Mouse (Mus musculus): Measurements from ENCODE around the gene Gale.
"Not testable (repeated sequence)": the region's sequence is repeated elsewhere in the genome, so short reads cannot be mapped to it uniquely, and the experiment has no call there.

The Gale gene

GRCm38 (mm10) chr4:135971805-135972555 lies 8.5 kb downstream of the Gale start:
- DNase-seq, result peak; percentile 61

- DNase-seq, result peak; percentile 90
Measured at GRCm38 (mm10) chr4:135972556-135972906, 9.0 kb downstream of the Gale start, which contains the start of gene Lypla2. Gene Lypla2 (minus strand): TSS chr4:135972626.

- peak; percentile 42 for DNase-seq
Measured at GRCm38 (mm10) chr4:135972911-135973811, 9.6 kb downstream of the Gale start.

GRCm38 (mm10) chr4:135976146-135976545 lies 12.6 kb downstream of the Gale start:
- DNase-seq, result peak; percentile 42

- DNase-seq, result not testable (repeated sequence)
Measured at GRCm38 (mm10) chr4:135980223-135980622, 16.7 kb downstream of the Gale start.

- DNase-seq, result peak; percentile 42
Measured at GRCm38 (mm10) chr4:135981524-135982063, 18.1 kb downstream of the Gale start.

GRCm38 (mm10) chr4:135984556-135984955 lies 21.0 kb downstream of the Gale start:
- DNase-seq, result no peak

- DNase-seq, result no peak
Measured at GRCm38 (mm10) chr4:135985193-135985592, 21.7 kb downstream of the Gale start.

- DNase-seq, result peak; percentile 24
Measured at GRCm38 (mm10) chr4:135985769-135986168, 22.2 kb downstream of the Gale start.

GRCm38 (mm10) chr4:135986301-135986942 lies 22.9 kb downstream of the Gale start:
- no peak for DNase-seq

- DNase-seq, result peak; percentile 93
Measured at GRCm38 (mm10) chr4:135986943-135987710, 23.6 kb downstream of the Gale start, which contains the start of gene Pithd1. Gene Pithd1 (minus strand): TSS chr4:135987264.

- DNase-seq, result peak; percentile 31
Measured at GRCm38 (mm10) chr4:135987714-135988113, 24.2 kb downstream of the Gale start.

- no peak for DNase-seq
Measured at GRCm38 (mm10) chr4:135993941-135994340, 30.4 kb downstream of the Gale start.

GRCm38 (mm10) chr4:135995118-135995517 lies 31.6 kb downstream of the Gale start:
- no peak for DNase-seq

GRCm38 (mm10) chr4:136004107-136004675 lies 40.7 kb downstream of the Gale start:
- no peak for DNase-seq

- no peak for DNase-seq
Measured at GRCm38 (mm10) chr4:136004921-136005320, 41.4 kb downstream of the Gale start.

GRCm38 (mm10) chr4:136006821-136007220 lies 43.3 kb downstream of the Gale start:
- no peak for DNase-seq

GRCm38 (mm10) chr4:136008782-136009447 lies 45.4 kb downstream of the Gale start:
- DNase-seq, result no peak

GRCm38 (mm10) chr4:136010586-136010985 lies 47.1 kb downstream of the Gale start:
- no peak for DNase-seq

- no peak for DNase-seq
Measured at GRCm38 (mm10) chr4:136016059-136016602, 52.6 kb downstream of the Gale start.
